Mouse (Mus musculus) CH12.LX (cell line): ENCODE measurements around the gene Cxcr2. TPM values are rescaled to one million over a fixed set of nuclear protein-coding genes. Genes with fewer than 3 reads are reported as not detected.

Experiments
- DNase-seq: peaks from one replicate; pipeline ENCODE4 v3.0.0-alpha.2; 2013; ENCODE audit errors: extremely low read depth
- H3K27ac ChIP-seq: 2 replicates; pipeline ENCODE4 v1.5.1; 2012; ENCODE audit warnings: low read depth, mild to moderate bottlenecking, control low read depth, moderate library complexity; ENCODE audit not compliant: insufficient read depth
- H3K27me3 ChIP-seq: replicated peaks from 2 replicates; pipeline ENCODE3; 2012; ENCODE audit warnings: inconsistent platforms
- H3K36me3 ChIP-seq, 2 experiments: replicated peaks in 1 of 2; 2 replicates each; pipeline versions ENCODE3 to v1.6.1; 2012; ENCODE audit warnings: inconsistent platforms in 1 of 2, low read length in 1 of 2, mild to moderate bottlenecking in 1 of 2, mixed read lengths in 1 of 2, moderate library complexity in 1 of 2; ENCODE audit not compliant: control insufficient read depth in 1 of 2, insufficient read depth in 1 of 2
- H3K4me1 ChIP-seq, 2 experiments: 2 replicates each; pipeline ENCODE4 v1.6.1; 2012; ENCODE audit warnings: inconsistent platforms in 1 of 2, moderate library complexity in 1 of 2; ENCODE audit not compliant: insufficient read depth in 2 of 2, control insufficient read depth in 1 of 2
- H3K4me2 ChIP-seq: 2 replicates; pipeline ENCODE4 v1.6.1; 2012; ENCODE audit warnings: low read depth, mild to moderate bottlenecking, control low read depth; ENCODE audit not compliant: poor library complexity, insufficient read depth, severe bottlenecking
- H3K4me3 ChIP-seq, 3 experiments: fragments of 150-350 bp in 1 of 3; sonication (generic) in 1 of 3; replicated peaks in 1 of 3; 2 replicates each; pipeline versions ENCODE3 to v1.5.1; 2011 to 2012; ENCODE audit warnings: low read depth in 2 of 3, low read length in 2 of 3, mild to moderate bottlenecking in 2 of 3, moderate library complexity in 2 of 3, control low read depth in 1 of 3, improper control_type of control experiment in 1 of 3, inconsistent platforms in 1 of 3, mixed read lengths in 1 of 3; ENCODE audit not compliant: poor library complexity in 1 of 3
- H3K79me2 ChIP-seq: replicated peaks from 2 replicates; pipeline ENCODE4 v1.6.1; 2012; ENCODE audit warnings: mild to moderate bottlenecking, moderate library complexity; ENCODE audit not compliant: control insufficient read depth, poor library complexity, insufficient read depth, severe bottlenecking; ENCODE audit errors: extremely low read depth
- H3K9ac ChIP-seq: 2 replicates; pipeline ENCODE4 v1.6.1; 2012; ENCODE audit warnings: low read depth, mild to moderate bottlenecking, control low read depth, moderate library complexity; ENCODE audit not compliant: insufficient read depth
- H3K9me3 ChIP-seq: replicated peaks from 2 replicates; pipeline ENCODE3; 2012; ENCODE audit warnings: low read length, inconsistent platforms, mixed read lengths
- CHD1 ChIP-seq: IDR thresholded peaks from 2 replicates; pipeline ENCODE4 v1.6.1; 2012; ENCODE audit warnings: low read depth, low read length, improper control_type of control experiment, inconsistent platforms
- CHD2 ChIP-seq: IDR thresholded peaks from 2 replicates; pipeline ENCODE4 v1.6.1; 2011; ENCODE audit warnings: low read length, improper control_type of control experiment
- CTCF ChIP-seq, 2 experiments: IDR thresholded peaks in 1 of 2; conservative IDR thresholded peaks in 1 of 2; 2 replicates each; pipeline ENCODE4 v1.5.1; 2011 to 2012; ENCODE audit warnings: low read depth in 2 of 2, low read length in 2 of 2, improper control_type of control experiment in 1 of 2, inconsistent platforms in 1 of 2, mild to moderate bottlenecking in 1 of 2, moderate library complexity in 1 of 2
- EP300 ChIP-seq: IDR thresholded peaks from 2 replicates; pipeline ENCODE4 v1.6.1; 2011; ENCODE audit warnings: low read length, improper control_type of control experiment
- ETS1 ChIP-seq: conservative IDR thresholded peaks from 2 replicates; pipeline ENCODE4 v1.6.1; 2012; ENCODE audit warnings: low read depth, mild to moderate bottlenecking, inconsistent platforms, low read length, improper control_type of control experiment, moderate library complexity
- GABPA ChIP-seq: IDR thresholded peaks from 2 replicates; pipeline ENCODE4 v1.6.1; 2012; ENCODE audit warnings: low read depth, low read length, improper control_type of control experiment, inconsistent platforms; ENCODE audit not compliant: insufficient replicate concordance
- JUN ChIP-seq: IDR thresholded peaks from 2 replicates; pipeline ENCODE4 v1.6.1; 2011; ENCODE audit warnings: low read depth, mild to moderate bottlenecking, low read length, improper control_type of control experiment, moderate library complexity; ENCODE audit not compliant: insufficient read depth
- KAT2A ChIP-seq: IDR thresholded peaks from 2 replicates; pipeline ENCODE4 v1.6.1; 2012; ENCODE audit warnings: low read length, improper control_type of control experiment, inconsistent platforms; ENCODE audit not compliant: insufficient replicate concordance
- MAX ChIP-seq: IDR thresholded peaks from 2 replicates; pipeline ENCODE4 v1.6.1; 2011; ENCODE audit warnings: low read length, improper control_type of control experiment
- MEF2A ChIP-seq: IDR thresholded peaks from 2 replicates; pipeline ENCODE4 v1.6.1; 2014; ENCODE audit warnings: low read depth, mild to moderate bottlenecking, inconsistent platforms, low read length, improper control_type of control experiment, borderline replicate concordance
- MXI1 ChIP-seq: IDR thresholded peaks from 2 replicates; pipeline ENCODE4 v1.6.1; 2011; ENCODE audit warnings: mild to moderate bottlenecking, low read depth, low read length, improper control_type of control experiment
- MYC ChIP-seq: IDR thresholded peaks from 2 replicates; pipeline ENCODE4 v1.6.1; 2011; ENCODE audit warnings: low read depth, mild to moderate bottlenecking, improper control_type of control experiment, low read length
- NRF1 ChIP-seq: IDR thresholded peaks from 2 replicates; pipeline ENCODE4 v1.6.1; 2014; ENCODE audit warnings: low read depth, mild to moderate bottlenecking, inconsistent platforms, low read length, improper control_type of control experiment, moderate library complexity
- POLR2A ChIP-seq: IDR thresholded peaks from 2 replicates; pipeline ENCODE4 v1.6.1; 2011; ENCODE audit warnings: low read depth, mild to moderate bottlenecking, improper control_type of control experiment, low read length
- RCOR1 ChIP-seq: conservative IDR thresholded peaks from 2 replicates; pipeline ENCODE4 v1.6.1; 2012; ENCODE audit warnings: low read depth, mild to moderate bottlenecking, inconsistent platforms, low read length, improper control_type of control experiment
- SMC3 ChIP-seq: IDR thresholded peaks from 2 replicates; pipeline ENCODE4 v1.6.1; 2011; ENCODE audit warnings: low read depth, low read length, improper control_type of control experiment
- UBTF ChIP-seq: IDR thresholded peaks from 2 replicates; pipeline ENCODE4 v1.6.1; 2012; ENCODE audit warnings: low read depth, mild to moderate bottlenecking, inconsistent platforms, low read length, improper control_type of control experiment, moderate library complexity
- USF2 ChIP-seq: conservative IDR thresholded peaks from 2 replicates; pipeline ENCODE4 v1.6.1; 2011; ENCODE audit warnings: low read depth, low read length, improper control_type of control experiment
- ZC3H11A ChIP-seq: IDR thresholded peaks from 2 replicates; pipeline ENCODE4 v1.6.1; 2012; ENCODE audit warnings: low read depth, mild to moderate bottlenecking, inconsistent platforms, low read length, improper control_type of control experiment
- ZKSCAN1 ChIP-seq: IDR thresholded peaks from 2 replicates; pipeline ENCODE4 v1.6.1; 2012; ENCODE audit warnings: low read depth, inconsistent platforms, low read length, improper control_type of control experiment, borderline replicate concordance
- dilution Hi-C: fragments of 300-500 bp; cut with MboI; formaldehyde crosslinking; loops from 2 replicates; pipeline ENCODE4 v1.14.3; 2020; ENCODE audit warnings: low sequenced_read_pairs; ENCODE audit not compliant: extremely low pct_unique_long_range_greater_than_20kb, extremely low pct_ligation_motif_present
- in situ Hi-C: fragments of 300-500 bp; cut with MboI; formaldehyde crosslinking; loops from 3 replicates; pipeline ENCODE4 v1.14.3; 2019; ENCODE audit warnings: low sequenced_read_pairs, low pct_ligation_motif_present, low pct_unique_long_range_greater_than_20kb, mixed read lengths
- polyA plus RNA-seq: library from polyadenylated mRNA; unstranded; fragments of >175 nt; gene quantifications from 2 replicates; pipeline ENCODE4 v1.2.1, GENCODE M21; 2012; ENCODE audit warnings: low read depth; ENCODE audit not compliant: insufficient read length
- total RNA-seq, 2 experiments: library from RNA; depleted of rRNA; stranded (reverse); fragments of 300-350 nt in 1 of 2; fragments of >200 nt in 1 of 2; gene quantifications; 2 replicates each; pipeline ENCODE4 v1.2.3; 2012 to 2014

Gene Cxcr2
- total and polyA plus RNA-seq, 3 experiments = 0.10 to 0.17 TPM; not detected in 1

DNA sequence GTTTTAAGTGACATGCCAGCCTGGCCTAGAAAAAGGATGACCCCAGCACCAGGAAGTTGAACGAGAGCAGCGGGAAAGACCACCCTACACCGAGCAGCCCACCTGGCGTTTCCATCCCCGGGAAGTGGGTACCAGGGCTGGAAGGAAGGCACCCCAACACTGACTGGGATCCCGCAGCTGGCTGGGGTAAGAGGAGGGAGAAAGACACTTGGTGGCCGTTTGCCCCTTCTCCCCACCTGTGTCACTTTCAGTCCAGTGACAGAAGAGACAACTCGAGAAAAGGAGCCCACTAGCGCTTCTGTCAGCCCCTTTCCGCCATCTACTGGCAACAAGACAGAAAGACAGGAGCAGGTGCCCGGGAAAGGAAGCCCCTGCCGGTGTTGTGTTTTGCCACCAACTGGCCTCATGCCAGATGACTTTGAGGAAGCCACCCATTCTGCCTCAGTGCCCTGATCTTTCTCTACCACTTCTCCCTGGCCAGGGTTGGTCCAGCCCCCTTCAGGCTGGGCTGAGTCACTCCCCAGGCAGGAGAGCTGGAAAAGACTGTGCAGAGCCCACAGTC, 28.7 kb upstream of the Cxcr2 start, which contains the start of gene Rufy4 (continued):
- no peak for TF ChIP-seq JUN
- TF ChIP-seq CHD2 = no peak
- no peak for TF ChIP-seq ETS1
- peak; percentile 73 for TF ChIP-seq SMC3
- no peak for TF ChIP-seq NRF1
- no peak for TF ChIP-seq UBTF
- peak; percentile 45 to 86; a peak in 3 of 4 replicates for TF ChIP-seq CTCF (conservative IDR thresholded peaks at IDR 0.05 in 1 of 2, IDR thresholded peaks at IDR 0.05 in 1 of 2; ENCODE audit: low read depth in 2 of 2, low read length in 2 of 2)
- TF ChIP-seq GABPA = no peak
- TF ChIP-seq POLR2A = no peak
- no peak for TF ChIP-seq RCOR1
- no peak for TF ChIP-seq EP300
- TF ChIP-seq ZC3H11A = no peak
- TF ChIP-seq MXI1 = no peak
- no peak for TF ChIP-seq CHD1
- no peak for TF ChIP-seq KAT2A
- TF ChIP-seq MAX = no peak; the same call in 1 of the 2 replicates
- no peak for TF ChIP-seq ZKSCAN1
- no peak for TF ChIP-seq USF2
- no peak for TF ChIP-seq MEF2A

- dilution Hi-C loops = no loop called here
- no peak for DNase-seq
- TF ChIP-seq CTCF (conservative IDR thresholded peaks at IDR 0.05 in 1 of 2, IDR thresholded peaks at IDR 0.05 in 1 of 2; ENCODE audit: low read depth in 2 of 2, low read length in 2 of 2) = peak in 1 of 2 experiments; percentile 31; a peak in 2 of 4 replicates
- no peak for TF ChIP-seq MYC
- no peak overlapping the region for H3K4me2 ChIP-seq
- H3K27me3 ChIP-seq = peaks cover 43% of the 10 kb centered on the region
- no peak overlapping the region for H3K4me3 ChIP-seq
- no peak overlapping the region for H3K9ac ChIP-seq
- in situ Hi-C loops = no loop called here
- H3K36me3 ChIP-seq = no peaks in the 10 kb centered on the region
- H3K9me3 ChIP-seq = no peaks in the 10 kb centered on the region
- H3K79me2 ChIP-seq = no peaks in the 10 kb centered on the region
- H3K4me1 ChIP-seq = peaks cover 0 to 10% of the 10 kb centered on the region in 2 experiments; a peak in 2 of 4 replicates
- no peak overlapping the region for H3K27ac ChIP-seq
These were observed 22.7 kb upstream of the Cxcr2 start for GRCm38 (mm10) chr1:74130883-74131659.
